Mouse (Mus musculus) liver, postnatal 0 days (tissue): ENCODE measurements around the gene Kremen1.

ENCODE experiments used
- CTCF ChIP-seq: sonication (generic); IDR thresholded peaks from 2 replicates; pipeline ENCODE4 v1.5.1; 2016; ENCODE audit warnings: antibody characterized with exemption, low read depth
- EP300 ChIP-seq: IDR thresholded peaks from 2 replicates; pipeline ENCODE4 v1.6.1; 2016; ENCODE audit warnings: antibody characterized with exemption, low read depth, mild to moderate bottlenecking

GRCm38 (mm10) chr11:5219371-5219770, 42.0 kb downstream of the Kremen1 start:
- TF ChIP-seq CTCF (no peak), EP300 (no peak)
